Mouse (Mus musculus) testis, adult 2 months (tissue): ENCODE results near the gene Tacr1. TPM values are rescaled to one million over a fixed set of nuclear protein-coding genes. Genes with fewer than 3 reads are reported as not detected.

Experiments used
- H3K27ac ChIP-seq: fragments of 200-500 bp; 2 replicates; pipeline ENCODE4 v1.5.1; 2012; ENCODE audit warnings: low read depth, low read length; ENCODE audit not compliant: control insufficient read depth, insufficient read depth
- H3K27me3 ChIP-seq: fragments of 200-500 bp; 2 replicates; pipeline ENCODE4 v1.6.1; 2012; ENCODE audit warnings: mild to moderate bottlenecking, low read length, moderate library complexity; ENCODE audit not compliant: control insufficient read depth, insufficient read depth
- H3K36me3 ChIP-seq: fragments of 200-500 bp; 2 replicates; pipeline ENCODE4 v1.6.1; 2012; ENCODE audit warnings: mild to moderate bottlenecking, low read length; ENCODE audit not compliant: control insufficient read depth, insufficient read depth
- H3K4me1 ChIP-seq: fragments of 200-500 bp; 2 replicates; pipeline ENCODE4 v1.6.1; 2012; ENCODE audit warnings: low read length; ENCODE audit not compliant: control insufficient read depth, insufficient read depth
- H3K4me3 ChIP-seq: fragments of 200-500 bp; 2 replicates; pipeline ENCODE4 v1.5.1; 2012; ENCODE audit warnings: low read depth, mild to moderate bottlenecking, low read length, moderate library complexity, mixed read lengths; ENCODE audit not compliant: control insufficient read depth
- CTCF ChIP-seq: fragments of 200-500 bp; IDR thresholded peaks from 2 replicates; pipeline ENCODE4 v1.5.1; 2012; ENCODE audit warnings: low read depth, mild to moderate bottlenecking, inconsistent platforms, low read length, moderate library complexity; ENCODE audit not compliant: control insufficient read depth, insufficient read depth, insufficient replicate concordance
- POLR2A ChIP-seq: fragments of 200-500 bp; IDR thresholded peaks from 2 replicates; pipeline ENCODE4 v1.6.1; 2012; ENCODE audit warnings: low read depth, mild to moderate bottlenecking, inconsistent platforms, low read length, moderate library complexity; ENCODE audit not compliant: control insufficient read depth
- polyA plus RNA-seq: library from polyadenylated mRNA; depleted of rRNA; stranded (reverse); fragments of >200 nt; gene quantifications from 2 replicates; pipeline ENCODE4 v1.2.3, GENCODE M21; 2012

The Tacr1 gene
- polyA plus RNA-seq, 1 experiment: not detected

DNA sequence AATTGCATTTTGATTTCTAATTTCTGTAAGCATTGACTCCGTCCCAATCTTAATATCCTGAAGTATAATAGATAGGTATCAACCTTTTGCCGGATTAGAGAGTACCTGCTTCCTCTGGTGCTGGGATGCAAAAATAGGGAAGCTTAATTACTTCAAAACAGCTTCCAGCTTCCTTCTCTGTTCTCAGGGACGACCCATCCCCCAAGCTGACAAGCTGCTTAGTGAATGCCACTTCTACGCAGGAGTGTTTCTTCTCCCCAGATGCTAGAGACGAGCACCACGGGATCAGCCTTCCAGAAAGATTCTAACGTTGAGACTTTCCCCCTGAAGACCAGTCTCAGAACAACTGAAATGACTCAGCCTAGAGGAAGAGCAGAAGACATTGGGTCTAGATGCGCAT lies 134.5 kb downstream of the Tacr1 start:
- H3K27me3 ChIP-seq: no peaks in the 10 kb centered on the region
- H3K36me3 ChIP-seq: no peaks in the 10 kb centered on the region
- no peak for TF ChIP-seq CTCF
- TF ChIP-seq POLR2A: no peak
- no peak overlapping the region for H3K27ac ChIP-seq
- no peak overlapping the region for H3K4me3 ChIP-seq
- H3K4me1 ChIP-seq: peaks cover 3% of the 10 kb centered on the region; the same call in 1 of the 2 replicates

DNA sequence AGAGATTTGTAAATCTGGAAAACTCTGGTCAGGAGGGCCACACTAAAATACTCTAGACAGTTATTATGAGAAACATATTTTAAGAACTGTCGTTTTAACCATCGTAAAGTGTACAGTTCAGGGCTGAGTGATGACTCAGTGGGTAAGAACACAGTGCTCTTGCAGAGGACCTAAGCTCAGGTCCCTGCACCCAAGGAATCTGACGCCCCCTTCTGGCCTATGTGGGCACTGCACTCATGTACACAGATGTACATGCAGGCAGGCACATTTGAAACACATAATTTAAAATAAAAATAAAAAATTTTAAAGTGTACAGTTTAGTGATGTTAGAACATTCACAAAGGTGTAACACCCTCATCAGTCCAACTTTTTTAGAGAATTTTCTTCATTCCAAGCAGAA lies 147.1 kb downstream of the Tacr1 start:
- H3K27ac ChIP-seq: no peak overlapping the region
- no peaks in the 10 kb centered on the region for H3K4me1 ChIP-seq
- no peak overlapping the region for H3K4me3 ChIP-seq
- no peaks in the 10 kb centered on the region for H3K36me3 ChIP-seq
- TF ChIP-seq CTCF (peak; percentile 83; the same call in 1 of the 2 replicates), POLR2A (no peak)
- H3K27me3 ChIP-seq: no peaks in the 10 kb centered on the region

DNA sequence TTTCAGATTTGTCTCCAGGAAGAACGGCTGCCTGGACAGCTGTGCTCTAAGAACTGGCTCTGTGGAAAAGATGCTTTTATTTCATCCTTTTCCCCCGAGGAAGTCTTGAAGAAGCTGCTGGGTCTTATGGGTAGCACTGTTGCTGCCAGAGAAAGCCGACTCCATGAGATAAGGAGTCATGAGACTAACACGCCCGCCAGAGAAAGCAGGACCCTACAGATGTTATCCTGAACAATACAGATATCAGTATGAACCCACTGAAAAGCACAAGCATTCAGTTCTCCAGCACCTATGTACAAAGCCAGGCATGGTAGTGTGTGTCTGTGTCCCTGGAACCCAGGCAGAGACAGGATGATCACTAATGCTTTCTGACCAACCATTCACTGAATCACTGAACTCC lies 173.3 kb downstream of the Tacr1 start:
- Histone ChIP-seq H3K27me3 (no peaks in the 10 kb centered on the region), H3K4me1 (no peaks in the 10 kb centered on the region), H3K27ac (no peak overlapping the region), H3K36me3 (no peaks in the 10 kb centered on the region), H3K4me3 (no peak overlapping the region)
- TF ChIP-seq POLR2A: no peak
- no peak for TF ChIP-seq CTCF

DNA sequence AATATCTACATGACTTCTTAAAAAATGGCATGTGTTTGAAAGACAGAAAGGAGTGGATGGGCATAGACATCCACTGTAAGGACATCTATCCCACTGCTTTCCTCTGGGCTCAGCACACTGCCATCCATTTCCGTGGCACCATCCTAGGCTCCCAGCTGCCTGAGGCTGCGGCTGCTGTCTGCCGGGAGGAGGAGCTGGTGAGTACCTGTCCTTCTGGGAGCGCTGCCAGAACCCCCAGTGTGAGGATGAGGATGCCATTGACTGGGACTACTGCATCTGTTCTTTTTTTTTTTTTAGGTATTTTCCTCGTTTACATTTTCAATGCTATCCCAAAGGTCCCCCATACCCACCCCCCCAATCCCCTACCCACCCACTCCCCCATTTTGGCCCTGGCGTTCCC lies 183.3 kb downstream of the Tacr1 start:
- H3K4me3 ChIP-seq: no peak overlapping the region
- no peaks in the 10 kb centered on the region for H3K4me1 ChIP-seq
- no peak for TF ChIP-seq POLR2A
- TF ChIP-seq CTCF: no peak
- H3K27me3 ChIP-seq: no peaks in the 10 kb centered on the region
- no peaks in the 10 kb centered on the region for H3K36me3 ChIP-seq
- H3K27ac ChIP-seq: no peak overlapping the region

DNA sequence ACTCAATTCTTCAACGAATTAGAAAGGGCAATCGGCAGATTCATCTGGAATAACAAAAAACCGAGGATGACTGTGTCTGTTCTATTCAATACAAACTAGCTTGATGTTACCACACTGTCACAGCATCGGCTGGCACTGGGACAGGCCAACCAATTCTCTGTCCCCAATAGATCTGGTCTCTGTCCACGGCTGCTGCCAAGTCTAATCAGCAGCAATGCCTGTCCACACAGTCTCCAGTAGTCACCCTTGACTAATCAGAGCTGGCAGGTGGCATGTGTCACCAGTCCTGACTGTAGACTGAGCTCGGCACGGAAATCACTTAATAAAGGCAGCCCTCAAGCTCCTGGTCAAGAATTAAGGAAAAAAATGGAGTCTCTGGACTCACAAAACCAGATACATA lies 187.3 kb downstream of the Tacr1 start:
- no peak overlapping the region for H3K27ac ChIP-seq
- no peaks in the 10 kb centered on the region for H3K4me1 ChIP-seq
- no peak overlapping the region for H3K4me3 ChIP-seq
- H3K36me3 ChIP-seq: no peaks in the 10 kb centered on the region
- TF ChIP-seq CTCF (no peak), POLR2A (no peak)
- no peaks in the 10 kb centered on the region for H3K27me3 ChIP-seq

DNA sequence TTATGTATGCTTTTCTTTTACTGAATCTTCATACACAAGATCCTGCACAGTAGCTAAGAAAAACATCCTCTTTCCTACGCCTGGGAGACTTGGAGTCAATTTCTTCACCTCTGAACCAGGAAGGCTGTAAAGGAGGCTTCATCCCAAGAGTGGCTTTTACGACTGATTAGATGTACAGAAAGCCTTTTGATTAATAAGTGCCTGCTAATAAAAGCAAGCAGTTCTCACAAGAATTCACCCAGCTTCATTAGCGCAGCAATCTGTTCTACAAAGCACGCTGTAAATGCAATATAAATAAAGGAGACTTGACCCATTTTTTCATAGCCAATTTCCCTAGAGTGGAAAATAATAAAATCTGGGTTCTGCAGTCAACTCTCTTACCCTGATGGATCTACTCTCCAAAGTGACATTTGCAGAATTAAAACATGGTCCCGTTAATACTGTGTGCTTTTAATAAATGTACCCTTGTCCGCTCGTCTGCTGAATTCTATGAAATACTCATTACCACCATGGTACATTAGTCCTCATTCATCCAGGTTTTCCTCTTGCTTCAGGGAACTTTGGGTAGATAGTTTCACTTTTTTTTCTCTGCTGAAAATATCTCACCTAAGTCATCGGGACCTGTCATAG lies 193.4 kb downstream of the Tacr1 start:
- no peak overlapping the region for H3K27ac ChIP-seq
- TF ChIP-seq CTCF (no peak), POLR2A (no peak)

DNA sequence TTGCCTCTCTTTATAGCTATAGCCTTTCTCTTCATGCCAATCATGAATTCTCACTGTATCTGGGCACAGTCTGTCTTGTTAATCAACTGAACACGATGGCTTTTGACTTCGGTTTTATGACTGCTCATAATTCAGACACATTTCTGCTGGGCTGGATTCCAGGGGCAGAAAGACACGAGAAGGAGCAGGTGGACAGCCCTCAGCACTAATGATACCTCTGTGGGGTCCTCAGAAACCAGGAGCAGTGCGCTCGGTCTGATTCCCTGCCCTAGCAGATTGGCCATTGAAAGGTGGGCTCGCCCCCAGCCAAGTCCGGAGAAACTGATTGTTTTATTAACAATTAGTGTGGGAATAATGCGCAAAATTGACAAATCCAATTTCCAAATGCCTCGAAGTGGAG lies 201.1 kb downstream of the Tacr1 start:
- Histone ChIP-seq H3K36me3 (no peaks in the 10 kb centered on the region), H3K4me1 (no peaks in the 10 kb centered on the region), H3K27ac (no peak overlapping the region), H3K27me3 (no peaks in the 10 kb centered on the region), H3K4me3 (no peak overlapping the region)
- TF ChIP-seq POLR2A: no peak
- TF ChIP-seq CTCF: no peak

More for the DNA sequence above, 193.4 kb downstream of the Tacr1 start:
- no peaks in the 10 kb centered on the region for H3K36me3 ChIP-seq
- no peak overlapping the region for H3K4me3 ChIP-seq
- H3K4me1 ChIP-seq: no peaks in the 10 kb centered on the region
- H3K27me3 ChIP-seq: no peaks in the 10 kb centered on the region

DNA sequence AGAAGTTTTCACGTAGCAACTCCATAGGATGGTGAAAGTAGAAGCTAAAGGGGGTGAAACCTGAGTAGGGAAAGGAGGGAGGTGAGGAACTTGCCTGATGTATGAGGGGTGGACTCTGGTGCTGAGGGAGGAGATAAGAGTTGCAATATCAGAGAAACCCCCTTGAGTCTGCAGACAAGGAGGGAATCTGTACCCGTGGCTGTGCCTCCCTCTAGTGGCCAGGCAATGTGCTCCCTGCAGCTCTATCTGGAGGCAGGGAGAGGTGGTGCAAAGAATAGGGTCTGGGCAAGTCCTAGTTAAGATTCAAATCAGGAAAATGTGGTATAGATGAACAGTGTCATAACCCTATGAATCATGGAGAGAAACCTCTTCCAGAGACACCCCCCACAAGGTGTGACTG lies 201.5 kb downstream of the Tacr1 start:
- Histone ChIP-seq H3K27ac (no peak overlapping the region), H3K4me1 (no peaks in the 10 kb centered on the region), H3K4me3 (no peak overlapping the region), H3K27me3 (no peaks in the 10 kb centered on the region), H3K36me3 (no peaks in the 10 kb centered on the region)
- TF ChIP-seq POLR2A (no peak), CTCF (peak; percentile 52; the same call in 1 of the 2 replicates)

DNA sequence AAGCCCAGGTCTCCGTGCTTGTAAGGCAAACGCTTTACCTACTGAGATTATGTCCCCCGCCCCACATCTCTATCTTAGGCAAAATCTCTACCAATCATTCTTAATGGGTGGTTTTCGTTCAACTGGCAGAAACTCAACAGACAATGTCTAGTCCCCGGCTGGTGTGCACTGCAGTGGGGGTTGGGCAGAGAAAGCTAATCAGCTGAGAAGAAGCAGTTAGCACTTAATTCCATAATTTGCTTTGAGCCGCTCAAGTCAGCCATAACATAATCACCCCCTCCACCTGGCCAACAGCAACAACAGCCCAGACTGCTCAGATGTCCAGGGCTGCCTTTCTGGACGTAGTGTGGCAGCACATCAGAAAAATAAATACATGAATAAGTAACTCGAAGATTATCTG lies 202.7 kb downstream of the Tacr1 start:
- Histone ChIP-seq H3K4me1 (no peaks in the 10 kb centered on the region), H3K27me3 (no peaks in the 10 kb centered on the region), H3K36me3 (no peaks in the 10 kb centered on the region), H3K4me3 (no peak overlapping the region), H3K27ac (no peak overlapping the region)
- TF ChIP-seq CTCF (no peak), POLR2A (no peak)
